Mouse (Mus musculus) retina, postnatal 7 days (tissue): Measurements from ENCODE around the gene Wdr93.

Experiments used
- DNase-seq: peaks from one replicate; pipeline ENCODE4 v3.0.0-alpha.2; 2012; ENCODE audit warnings: low read depth, low spot score

Wdr93 gene

GRCm38 (mm10) chr7:79801391-79801790, 58.4 kb downstream of the Wdr93 start:
- DNase-seq, result no peak

- no peak for DNase-seq
Observed at GRCm38 (mm10) chr7:79802037-79802436, 59.1 kb downstream of the Wdr93 start.

GRCm38 (mm10) chr7:79803887-79804286, 60.9 kb downstream of the Wdr93 start:
- DNase-seq, result no peak

DNA sequence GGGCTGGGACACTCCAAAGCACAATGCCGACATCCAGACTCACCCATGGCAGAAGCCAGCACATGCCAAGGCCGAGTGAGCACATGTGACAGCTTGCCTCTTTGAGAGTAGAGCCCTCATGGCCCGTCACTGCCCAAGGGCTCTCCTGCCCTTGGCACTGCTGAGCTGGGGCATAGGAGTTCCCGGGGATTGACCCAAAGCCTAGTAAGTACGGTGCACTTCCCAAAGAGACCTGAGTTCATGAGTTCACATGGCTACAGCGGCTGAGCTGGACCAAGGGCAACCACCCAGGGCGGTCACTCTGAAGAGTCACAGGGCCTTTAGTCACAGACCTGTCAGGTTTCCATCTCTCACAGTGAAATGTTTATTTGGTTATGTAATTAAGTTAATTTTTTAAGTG, 65.6 kb downstream of the Wdr93 start:
- DNase-seq, result no peak

DNA sequence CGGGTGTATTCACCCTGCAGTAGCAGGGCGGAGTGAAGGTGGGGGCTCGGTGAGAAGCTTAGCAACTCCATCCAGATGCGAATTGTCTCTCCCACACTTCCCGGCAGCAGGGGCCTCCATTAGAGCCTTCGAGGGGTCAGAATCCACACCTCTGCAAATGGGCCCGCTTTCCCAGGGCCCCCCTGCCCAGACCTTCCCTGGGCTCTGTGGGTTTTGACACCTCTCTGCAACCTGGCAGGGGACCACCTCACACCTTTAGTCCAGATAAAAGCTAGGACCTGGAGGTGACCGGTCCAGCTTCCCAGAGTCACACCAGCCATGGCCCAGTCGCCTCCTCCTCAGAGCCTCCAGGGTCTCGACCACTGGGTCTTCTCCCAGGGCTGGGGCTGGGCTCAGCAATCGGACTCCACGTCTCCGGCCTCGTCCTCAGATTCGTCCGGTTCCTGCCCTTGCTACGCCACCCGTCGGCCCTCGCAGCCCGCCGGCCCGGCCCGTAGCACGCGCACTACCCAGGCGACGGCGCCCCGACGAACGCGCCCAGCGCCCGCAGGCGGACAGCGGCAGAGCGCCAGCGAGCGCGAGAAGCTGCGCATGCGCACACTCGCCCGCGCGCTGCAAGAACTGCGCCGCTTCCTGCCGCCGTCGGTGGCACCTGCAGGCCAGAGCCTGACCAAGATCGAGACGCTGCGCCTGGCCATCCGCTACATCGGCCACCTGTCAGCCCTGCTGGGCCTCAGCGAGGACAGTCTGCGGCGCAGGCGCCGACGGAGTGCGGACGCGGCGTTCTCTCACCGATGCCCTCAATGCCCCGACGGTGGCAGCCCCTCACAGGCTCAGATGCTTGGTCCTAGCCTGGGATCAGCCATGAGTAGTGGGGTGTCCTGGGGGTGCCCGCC, 67.9 kb downstream of the Wdr93 start, which contains the start of gene Mesp2:
Mesp2 (plus strand) TSS at position 117 of the 896 bp plus-strand sequence.
- DNase-seq, result peak; percentile 77

DNA sequence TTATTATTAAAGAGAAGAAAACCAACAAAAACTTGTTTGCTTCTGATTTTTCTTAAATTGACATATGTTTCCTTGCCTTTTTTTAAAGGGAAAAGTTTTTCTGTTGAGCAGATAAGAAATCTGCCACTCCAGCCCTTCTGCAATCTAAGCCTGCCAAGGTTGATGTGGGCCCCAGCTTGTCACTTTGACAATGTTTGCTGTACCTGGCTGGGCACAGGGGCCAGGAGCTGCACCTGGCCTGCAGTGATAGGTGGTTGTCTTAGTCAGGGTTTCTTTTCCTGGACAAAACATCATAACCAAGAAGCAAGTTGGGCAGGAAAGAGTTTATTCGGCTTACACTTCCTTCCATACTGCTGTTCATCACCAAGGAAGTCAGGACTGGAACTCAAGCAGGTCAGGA, 70.4 kb downstream of the Wdr93 start:
- DNase-seq, result no peak

DNA sequence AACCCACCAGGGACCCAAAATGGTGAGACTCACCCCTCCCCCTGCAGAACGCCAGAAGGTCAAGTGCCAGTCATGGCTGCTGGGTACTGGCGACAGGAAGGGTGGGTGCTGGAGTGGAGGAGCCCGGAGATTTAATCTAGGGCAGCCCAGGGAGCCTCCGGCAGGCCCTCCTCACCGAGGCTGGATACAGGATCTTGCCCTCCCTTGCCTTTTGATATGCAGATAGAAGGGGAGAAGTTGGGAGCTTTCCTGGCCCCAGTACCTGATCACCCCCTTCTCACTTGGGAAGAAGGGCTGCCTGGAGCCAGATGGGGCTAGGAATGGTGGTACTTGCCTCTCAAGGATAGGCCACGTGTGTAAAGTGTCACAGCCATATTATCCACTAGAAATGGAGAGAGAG, 75.4 kb downstream of the Wdr93 start:
- DNase-seq, result no peak

DNA sequence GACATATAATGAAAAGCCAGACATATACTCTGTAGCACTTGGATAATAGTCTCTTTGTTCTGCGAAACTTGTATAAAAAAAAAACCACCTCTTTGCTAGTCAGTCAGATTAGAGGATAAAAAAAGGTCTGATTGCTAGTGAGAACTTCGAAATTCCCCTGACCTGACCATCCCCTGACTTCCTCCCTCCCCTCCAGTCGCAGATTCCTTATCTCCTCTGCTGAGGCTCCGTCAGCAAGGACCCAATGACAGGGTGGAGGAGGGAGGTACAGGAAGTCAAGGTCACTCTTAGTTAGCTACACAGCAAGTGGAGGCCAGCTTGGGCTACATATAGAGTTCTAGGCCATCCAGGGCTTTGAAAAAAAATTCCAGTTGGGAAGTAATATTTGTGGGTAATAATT, 76.6 kb downstream of the Wdr93 start:
- DNase-seq, result no peak

DNA sequence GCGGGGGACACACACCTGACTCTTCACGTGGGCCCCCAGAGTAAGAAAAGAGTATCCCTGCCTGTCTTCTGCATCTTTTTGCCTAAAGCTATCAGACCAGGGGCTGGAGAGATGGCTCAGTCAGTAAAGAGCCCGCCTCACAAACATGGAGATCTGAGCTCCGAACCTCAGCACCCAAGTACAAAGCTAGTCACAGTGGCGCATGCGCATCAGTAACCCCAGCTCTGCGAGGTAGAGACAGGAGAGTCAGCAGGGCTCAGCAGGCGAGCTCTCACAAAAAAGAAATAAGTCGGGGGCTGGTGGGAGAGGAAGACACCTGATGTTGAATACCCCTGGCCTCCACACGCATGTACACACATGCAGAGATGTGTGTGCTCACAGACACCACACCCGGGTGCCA, 77.0 kb downstream of the Wdr93 start:
- no peak for DNase-seq

DNA sequence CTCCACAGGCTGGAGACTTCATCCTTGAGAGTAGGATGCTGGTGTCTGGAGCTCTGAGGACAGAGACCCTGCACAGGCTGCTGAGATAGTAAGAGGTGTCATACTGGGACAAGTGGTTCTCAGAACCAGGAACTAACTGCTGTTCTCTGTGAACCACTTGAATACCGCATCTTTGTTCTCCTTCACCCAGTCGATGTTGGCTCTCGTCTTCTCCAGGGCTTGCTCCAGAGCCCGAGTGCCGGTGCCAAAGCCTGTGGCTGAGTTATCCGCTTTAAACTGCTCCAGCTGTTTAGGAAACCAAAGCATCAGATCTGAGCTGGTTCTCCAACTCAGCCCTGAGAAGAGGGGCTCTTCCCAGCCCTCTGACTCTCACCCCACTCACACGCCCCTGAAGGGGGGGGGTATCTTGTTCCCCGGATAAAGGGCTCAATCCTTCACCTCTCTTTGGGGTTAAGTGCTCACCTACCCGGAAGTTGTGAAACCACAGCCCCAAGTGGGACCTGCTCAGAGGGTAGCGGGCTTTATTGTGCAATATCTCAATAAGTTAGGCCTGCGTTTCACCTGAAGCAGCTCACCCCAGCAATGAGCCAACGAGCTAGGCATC, 79.2 kb downstream of the Wdr93 start:
- DNase-seq, result no peak

GRCm38 (mm10) chr7:79828341-79828740, 85.4 kb downstream of the Wdr93 start:
- no peak for DNase-seq

DNA sequence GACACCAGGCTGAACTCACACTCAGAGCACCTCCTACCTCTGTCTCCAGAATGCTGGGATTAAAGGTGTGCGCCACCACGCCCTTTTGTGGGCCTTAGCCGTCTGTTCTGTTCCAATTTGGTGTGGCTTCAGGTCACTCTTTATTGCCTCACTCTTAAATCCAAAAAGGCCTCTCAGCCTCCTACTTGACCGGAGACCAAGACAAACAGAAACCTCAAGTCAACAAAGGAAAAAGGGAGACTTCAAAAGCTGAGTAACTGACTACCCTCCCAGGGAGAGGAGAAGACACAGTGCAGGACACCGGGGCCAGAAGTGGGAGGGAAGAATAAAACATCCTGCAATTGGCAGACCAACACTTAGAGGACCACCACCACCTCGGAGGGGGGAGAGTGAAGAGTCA, 88.2 kb downstream of the Wdr93 start:
- DNase-seq, result no peak

DNA sequence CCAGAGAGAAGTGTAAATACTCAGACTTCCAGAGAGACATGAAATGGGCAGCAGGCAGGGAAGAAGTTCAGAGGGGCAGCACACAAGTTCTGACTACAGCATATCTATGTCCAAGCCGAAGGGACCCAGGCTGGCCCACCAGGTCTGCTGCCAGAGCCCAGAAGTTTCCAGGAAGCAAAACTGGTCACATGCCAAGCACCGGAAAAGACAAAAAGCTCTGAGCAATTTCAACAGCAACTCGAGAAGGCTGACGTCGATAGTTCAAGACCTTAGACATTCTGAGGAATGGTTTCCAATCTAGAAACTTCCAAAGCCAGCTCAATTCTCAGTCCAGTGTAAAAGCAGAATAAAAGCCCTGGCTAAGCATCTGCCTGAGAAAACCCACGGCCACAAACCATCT, 88.6 kb downstream of the Wdr93 start:
- DNase-seq, result no peak

GRCm38 (mm10) chr7:79832980-79833379, 90.0 kb downstream of the Wdr93 start:
- no peak for DNase-seq

DNA sequence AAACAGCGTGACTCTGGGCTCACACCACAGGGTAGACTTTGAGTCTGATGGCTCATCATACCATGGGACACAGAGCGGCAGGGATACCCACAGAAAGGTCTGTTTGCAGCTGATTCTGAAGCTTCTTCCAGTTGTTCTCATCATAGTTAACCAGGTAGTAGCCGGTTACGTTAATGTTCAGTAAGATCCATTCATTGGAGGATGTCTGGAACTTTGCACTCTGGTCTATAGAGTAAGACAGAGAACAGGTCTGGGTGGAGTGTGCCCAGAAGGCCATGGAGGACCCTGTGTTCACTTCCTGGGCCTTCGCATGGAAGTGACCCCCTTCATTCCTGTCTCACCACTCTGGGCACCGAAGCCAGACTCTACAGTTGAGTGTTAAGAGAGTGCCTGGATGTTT, 92.2 kb downstream of the Wdr93 start:
- DNase-seq, result no peak
